Mouse (Mus musculus): ENCODE measurements around the gene Rnh1.

- TF ChIP-seq MAZ (IDR thresholded peaks at IDR 0.05; ENCODE audit: low read depth, low read length) (no peak), MAFK (IDR thresholded peaks at IDR 0.05; ENCODE audit: borderline replicate concordance, low read depth, low read length) (no peak), EP300 (IDR thresholded peaks at IDR 0.05; ENCODE audit: low read depth in 1 of 2, low read length in 2 of 2) (peak in 1 of 2 experiments; percentile 48; a peak in 1 of 4 replicates), CTCF (IDR thresholded peaks at IDR 0.05 in 2 of 3, conservative IDR thresholded peaks at IDR 0.05 in 1 of 3; ENCODE audit: control insufficient read depth in 1 of 3, insufficient read depth in 1 of 3, low read depth in 2 of 3, low read length in 3 of 3, poor library complexity in 1 of 3, severe bottlenecking in 1 of 3) (no peak), GATA1 (IDR thresholded peaks at IDR 0.05; ENCODE audit: low read depth, low read length) (peak; percentile 44; the same call in 1 of the 2 replicates), TAL1 (IDR thresholded peaks at IDR 0.05; ENCODE audit: low read length) (no peak), SIN3A (IDR thresholded peaks at IDR 0.05; ENCODE audit: low read length) (no peak), POLR2A (IDR thresholded peaks at IDR 0.05; ENCODE audit: control insufficient read depth in 1 of 2, insufficient read depth in 1 of 2, low read depth in 1 of 2, low read length in 2 of 2, poor library complexity in 1 of 2) (no peak), TBP (IDR thresholded peaks at IDR 0.05; ENCODE audit: low read depth, low read length) (no peak)
Observed at GRCm38 (mm10) chr7:141147044-141147443, 25.6 kb downstream of the Rnh1 start.

All from MEL (cell line).